Mouse (Mus musculus) mouse trophoblast stem cell (cell line): Measurements from ENCODE around the gene Rpl18a.

ENCODE experiments used
- in situ Hi-C, 2 experiments: fragments of 300-500 bp; cut with MseI, MboI; formaldehyde crosslinking; loops; 2 replicates in 1 of 2; 3 replicates in 1 of 2; pipeline ENCODE4 v1.15.1; 2025

The Rpl18a gene

DNA sequence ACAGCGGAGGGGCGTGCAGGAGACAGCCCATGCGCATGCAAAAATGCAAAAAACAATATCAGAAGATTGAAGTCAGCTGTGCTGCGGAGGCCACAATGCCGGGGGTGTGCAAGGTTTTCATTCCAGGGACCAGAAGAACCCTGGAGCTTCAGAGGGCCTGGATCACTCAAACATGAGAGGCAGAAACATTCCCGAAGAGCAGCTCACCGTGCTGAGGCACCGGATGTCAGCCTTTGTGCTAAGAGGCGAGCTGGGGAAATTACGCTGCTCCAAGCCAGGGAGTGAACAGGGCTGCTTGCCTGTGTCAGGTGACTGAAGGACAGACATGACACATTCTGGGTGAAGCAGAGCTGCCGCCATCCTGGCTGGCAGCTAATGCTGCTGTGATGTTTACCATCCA lies 16.7 kb downstream of the Rpl18a start:
- in situ Hi-C loops: no loop called here

DNA sequence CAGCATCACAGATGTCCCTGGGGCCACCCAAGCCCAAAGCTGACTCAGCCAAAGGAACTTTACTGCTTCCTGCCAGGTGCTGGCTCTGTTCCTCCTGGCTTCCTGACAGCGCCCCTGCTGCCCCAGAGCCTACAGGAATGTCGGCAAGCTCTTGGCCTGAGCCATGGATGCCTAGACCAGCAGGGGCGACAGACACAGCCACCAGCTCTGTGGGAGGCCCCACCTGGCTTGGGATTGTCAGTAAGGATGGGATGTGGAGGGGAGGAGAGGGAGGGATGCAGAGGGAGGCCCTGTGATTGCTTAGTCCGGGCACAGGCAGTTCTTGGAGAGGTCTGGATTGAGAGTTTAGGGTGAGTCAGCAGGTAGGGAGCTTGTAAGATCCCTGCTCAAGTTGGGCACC lies 17.1 kb downstream of the Rpl18a start:
- in situ Hi-C loops: no loop called here

DNA sequence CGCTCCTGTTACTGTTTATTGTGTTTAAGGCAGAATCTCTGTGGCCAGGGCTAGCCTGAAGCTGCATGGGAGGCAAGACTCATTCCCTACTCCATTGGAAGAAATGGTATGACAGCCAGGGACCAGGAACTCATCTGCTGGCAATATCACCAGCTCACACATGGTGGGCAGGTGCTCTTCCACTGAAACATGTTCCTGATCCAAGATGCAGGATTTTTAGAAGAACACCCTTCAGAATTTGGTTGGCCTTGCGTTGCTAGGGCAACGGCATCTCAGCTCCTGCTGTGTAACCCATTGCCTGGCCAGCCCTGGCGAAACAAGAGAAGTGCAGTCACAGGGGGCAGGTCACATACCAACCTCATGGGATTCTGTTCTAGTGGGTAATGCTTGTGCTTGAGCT lies 17.7 kb downstream of the Rpl18a start:
- in situ Hi-C loops: no loop called here

DNA sequence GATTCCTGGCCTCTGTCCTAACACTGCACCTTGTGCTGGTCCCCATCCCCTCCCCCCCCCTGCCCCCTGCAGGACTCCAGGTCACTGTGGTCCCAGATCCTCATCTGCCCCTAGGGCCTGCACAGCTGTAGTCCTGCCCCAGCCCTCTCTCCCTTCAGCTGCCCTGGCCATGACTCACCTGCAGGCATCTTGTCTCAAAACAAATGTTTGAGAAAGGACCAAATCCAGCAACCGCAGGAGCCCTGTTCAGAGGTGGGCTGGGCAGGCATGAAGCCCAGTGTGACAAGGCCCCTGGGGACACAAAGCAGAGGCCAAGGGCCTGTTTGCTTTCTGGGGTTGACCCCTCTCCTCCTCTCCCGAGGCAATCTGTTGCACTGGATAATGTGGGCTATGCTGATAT lies 19.0 kb downstream of the Rpl18a start:
- in situ Hi-C loops: no loop called here

DNA sequence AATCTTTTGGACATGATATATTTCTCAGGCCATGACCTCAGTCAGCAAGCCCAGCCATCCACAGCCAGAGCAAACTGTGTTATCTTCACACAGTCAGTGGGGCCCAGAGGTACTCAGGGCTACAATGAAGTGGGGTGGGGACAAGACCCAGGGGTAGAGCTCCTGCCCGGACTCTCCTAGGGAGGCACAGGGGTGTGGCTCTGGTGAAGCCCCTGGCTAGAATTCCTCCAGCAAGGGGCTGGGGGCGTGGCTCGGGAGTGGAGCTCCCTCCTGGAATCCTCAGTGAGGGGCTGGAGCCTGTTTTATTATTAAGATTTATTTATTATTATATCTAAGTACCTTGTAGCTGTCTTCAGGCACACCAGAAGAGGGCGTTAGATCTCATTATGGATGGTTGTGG lies 20.8 kb downstream of the Rpl18a start:
- in situ Hi-C loops: no loop called here

DNA sequence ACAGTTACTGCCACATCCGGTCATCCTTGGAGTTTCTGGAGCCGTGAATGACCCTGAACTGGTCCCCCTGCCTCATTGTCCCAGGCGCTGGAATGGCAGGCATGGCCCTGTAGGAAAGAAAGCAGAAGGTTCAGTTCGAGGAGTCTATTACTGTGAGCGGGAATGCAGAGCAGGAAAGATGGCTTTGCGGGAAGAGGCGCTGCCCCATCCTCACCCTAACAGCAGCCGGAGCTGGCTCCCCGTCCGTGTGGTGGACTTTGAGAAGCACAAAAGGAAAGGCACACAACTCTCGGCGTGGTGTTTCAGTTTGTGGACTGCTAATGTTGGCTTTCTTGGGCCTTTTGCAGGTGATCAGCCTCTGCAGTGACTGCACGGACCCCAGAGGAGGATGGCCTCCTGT lies 22.8 kb downstream of the Rpl18a start:
- in situ Hi-C loops: no loop called here

DNA sequence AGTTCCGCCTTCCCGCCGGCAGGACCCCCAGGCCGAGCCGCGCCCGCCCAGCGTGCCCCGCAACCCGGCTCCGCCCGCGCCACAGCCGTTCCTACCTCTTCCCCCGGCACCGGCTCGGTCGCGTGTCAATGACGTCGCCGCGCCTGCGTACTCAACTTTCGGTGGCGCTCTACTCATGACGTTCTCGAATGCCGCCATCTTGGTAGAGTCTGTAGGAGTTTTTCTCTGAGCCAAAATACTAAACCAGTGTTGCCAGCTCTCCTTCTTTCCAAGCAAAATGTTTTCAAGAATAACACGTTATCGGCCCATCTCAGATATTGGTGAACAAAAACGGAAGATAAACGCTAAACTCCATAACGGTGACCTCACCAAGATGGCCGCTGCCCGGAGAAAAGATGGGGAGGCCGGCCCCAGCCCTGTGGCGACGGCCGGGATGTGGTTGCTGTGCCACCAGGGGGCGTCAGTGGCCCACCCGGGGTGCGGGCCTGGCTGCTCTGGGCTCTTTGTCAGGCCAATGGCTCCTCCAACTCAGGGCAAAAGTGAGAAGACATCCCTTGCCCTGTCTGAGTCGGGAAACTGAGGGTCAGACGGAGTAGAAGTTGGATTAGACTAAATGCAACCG lies 23.7 kb downstream of the Rpl18a start, which contains the start of gene Ccdc124:
Ccdc124 (minus strand) TSS at position 572 of the 622 bp plus-strand sequence.
- in situ Hi-C loops: no loop called here

DNA sequence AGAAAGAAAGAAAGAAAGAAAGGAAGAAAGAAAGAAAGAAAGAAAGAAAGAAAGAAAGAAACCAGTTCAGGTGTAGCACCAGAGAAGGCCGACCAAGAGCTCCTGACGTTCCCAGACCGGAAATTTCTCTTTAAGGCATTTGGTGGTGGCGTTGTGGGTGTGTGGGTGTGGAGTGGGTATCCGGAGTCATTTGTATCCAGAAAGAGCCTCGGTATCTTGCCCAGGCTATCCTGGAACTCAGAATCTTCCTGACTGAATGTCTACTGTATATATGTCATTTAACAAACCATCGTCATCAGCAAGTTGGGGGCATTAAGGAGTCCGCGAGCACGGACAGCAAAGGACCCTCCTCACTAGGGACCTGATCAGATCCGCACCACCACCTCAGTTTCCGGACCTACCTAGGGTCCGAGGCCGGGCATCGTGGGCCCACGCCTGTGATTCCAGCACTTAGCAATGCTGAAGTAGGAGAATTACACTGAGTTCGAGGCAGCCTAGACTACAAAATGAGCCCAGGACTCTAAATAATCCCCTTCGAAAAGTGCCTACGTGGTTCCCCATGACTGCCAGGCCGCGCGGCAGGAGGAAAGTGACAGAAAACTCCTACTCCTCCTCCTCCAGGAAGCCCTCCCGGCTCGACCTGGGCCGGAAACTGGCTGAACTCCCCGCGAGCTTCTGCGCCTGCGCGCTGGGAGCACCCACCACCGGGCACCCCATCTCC lies 24.4 kb downstream of the Rpl18a start:
- in situ Hi-C loops: no loop called here

DNA sequence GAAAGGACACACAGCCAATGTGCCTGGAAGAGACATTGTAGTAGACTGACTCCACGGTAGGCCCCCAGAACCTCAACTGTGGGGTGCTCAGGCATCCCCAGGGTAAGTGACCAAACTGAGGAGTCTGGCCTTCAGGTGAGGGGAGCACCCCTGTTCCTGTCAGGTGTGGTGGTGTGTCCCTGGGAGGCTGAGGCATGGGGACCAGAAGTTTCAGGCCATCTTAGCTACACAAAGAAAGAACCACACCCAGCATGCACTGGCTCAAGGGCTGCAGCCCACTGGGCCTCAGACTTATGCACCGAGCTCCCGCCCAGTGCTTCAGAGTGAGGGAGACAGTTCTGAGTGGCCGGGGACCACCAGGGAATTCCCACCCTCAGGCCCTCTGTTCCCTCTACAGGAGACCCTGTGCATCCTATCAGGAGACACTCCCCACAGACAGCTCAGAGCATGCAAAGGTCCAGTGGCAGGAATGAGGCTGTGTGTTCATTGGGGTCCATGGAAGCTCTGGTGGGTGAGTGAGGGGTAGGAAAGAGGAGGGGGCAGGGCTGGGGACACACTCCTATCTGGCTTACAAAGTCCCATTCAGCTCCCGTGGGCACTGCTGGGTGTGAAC lies 25.9 kb downstream of the Rpl18a start:
- in situ Hi-C loops: no loop called here

DNA sequence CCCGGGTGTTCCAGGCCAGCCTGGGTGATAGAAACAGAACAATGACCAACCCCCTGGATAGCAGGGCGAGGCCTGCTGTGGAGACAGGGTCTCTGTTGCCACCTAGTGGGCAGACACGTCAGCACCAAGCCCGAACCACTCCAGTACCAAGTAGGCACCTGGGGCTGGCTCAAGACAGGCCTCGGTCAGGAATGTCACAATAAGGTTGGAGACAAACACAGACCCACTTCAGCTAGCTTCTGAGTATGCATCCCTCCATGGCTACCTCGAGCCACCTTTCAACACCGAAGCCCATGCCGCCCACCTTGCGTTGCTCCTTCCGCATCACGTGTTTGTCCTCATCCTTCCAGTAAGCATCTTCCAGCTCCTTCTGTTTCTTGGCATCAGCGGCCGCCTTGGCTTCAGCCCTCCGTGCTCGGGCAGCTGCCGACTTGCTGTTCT lies 27.6 kb downstream of the Rpl18a start:
- in situ Hi-C loops: no loop called here

DNA sequence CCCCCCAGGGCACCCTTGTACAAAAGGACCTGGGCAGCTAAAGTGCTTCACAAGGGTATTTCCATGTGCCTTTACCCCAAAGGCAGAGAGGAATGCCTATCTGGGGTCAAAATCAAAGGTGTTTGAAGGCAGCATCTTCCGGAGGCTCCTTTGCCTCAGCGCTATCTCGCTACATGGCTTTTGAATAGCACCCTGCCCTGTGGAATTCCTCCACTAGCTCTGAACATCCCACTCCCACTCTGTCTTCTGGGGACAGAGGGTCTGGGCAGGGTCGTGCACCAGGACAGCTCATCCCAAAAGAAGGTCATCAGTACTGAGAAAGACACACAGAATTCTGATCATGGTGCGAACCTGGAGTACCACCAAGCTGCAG lies 28.0 kb downstream of the Rpl18a start:
- in situ Hi-C loops: no loop called here

DNA sequence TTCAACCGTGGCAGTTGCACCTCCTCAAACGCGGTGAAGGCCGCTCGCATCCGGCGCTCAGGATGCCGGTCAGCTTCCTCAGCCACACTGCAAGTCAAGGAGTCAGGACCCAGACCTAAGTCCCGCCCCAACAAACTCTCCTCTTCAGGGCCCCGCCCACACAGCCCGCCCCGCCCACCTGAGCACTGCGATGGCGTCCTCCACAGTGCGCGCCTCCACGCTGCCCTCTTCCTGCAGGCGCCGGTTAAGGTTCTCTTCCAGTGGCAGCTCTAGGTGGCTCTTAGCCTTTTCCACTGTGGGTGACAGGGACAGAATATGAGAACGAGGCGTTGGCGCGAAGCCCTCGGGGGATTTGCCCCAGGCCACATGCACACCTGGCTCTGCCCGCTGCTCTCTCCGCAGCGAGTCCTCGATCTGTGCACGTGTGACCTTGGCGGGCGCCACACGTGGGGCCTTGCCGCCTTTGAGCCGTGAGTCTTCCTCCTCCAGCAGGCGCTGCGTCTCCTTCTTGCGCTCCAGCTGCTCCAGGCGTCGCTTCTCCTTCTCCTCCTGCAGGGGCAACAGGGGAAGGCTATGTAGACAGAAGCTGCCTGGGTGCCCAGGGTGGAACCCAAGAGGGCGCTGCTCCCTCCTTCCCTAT lies 28.5 kb downstream of the Rpl18a start:
- in situ Hi-C loops: no loop called here

DNA sequence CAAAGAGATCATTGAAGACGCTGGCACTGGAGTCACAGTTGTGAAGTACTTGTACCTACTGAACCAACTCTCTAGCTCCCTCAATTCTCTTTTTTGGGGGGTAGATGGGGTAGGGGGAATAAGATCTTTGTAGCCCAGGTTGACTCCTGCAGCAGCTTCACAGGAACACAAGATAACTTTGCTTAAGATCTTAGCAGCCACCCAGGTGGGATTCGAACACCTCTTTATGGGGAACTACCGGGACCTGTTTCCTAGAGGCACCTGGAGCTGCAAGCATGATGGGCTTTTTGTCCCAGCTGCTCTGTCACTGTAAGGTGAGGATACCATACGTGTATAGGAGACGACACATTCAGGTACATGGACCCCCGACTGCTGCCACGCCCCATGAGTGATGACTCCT lies 30.6 kb downstream of the Rpl18a start:
- in situ Hi-C loops: no loop called here

DNA sequence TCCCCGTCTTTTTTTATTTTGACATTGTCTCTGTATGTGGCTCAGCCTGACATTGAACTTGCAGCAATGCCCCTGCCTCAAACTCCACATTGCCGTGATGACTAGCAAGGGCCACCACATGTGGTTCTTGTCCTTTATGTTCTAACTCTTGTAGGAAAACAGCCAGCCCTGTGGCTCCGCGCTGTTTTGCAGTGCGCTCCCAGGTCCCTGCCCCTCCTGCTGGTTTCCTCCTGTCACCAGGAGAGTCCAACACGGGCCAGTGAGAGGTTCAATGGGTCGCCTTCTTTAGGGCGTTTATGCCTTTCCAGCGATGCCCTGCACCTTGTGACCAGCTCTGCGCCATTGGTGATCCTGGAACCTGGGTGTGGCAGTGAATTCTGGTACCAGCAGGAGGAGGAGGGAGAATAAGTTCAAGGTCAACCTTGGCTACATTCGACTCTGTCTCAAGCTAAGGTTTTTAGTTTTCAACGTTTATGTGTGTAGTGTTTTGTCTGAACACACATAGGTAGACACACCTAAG lies 31.2 kb downstream of the Rpl18a start:
- in situ Hi-C loops: no loop called here

DNA sequence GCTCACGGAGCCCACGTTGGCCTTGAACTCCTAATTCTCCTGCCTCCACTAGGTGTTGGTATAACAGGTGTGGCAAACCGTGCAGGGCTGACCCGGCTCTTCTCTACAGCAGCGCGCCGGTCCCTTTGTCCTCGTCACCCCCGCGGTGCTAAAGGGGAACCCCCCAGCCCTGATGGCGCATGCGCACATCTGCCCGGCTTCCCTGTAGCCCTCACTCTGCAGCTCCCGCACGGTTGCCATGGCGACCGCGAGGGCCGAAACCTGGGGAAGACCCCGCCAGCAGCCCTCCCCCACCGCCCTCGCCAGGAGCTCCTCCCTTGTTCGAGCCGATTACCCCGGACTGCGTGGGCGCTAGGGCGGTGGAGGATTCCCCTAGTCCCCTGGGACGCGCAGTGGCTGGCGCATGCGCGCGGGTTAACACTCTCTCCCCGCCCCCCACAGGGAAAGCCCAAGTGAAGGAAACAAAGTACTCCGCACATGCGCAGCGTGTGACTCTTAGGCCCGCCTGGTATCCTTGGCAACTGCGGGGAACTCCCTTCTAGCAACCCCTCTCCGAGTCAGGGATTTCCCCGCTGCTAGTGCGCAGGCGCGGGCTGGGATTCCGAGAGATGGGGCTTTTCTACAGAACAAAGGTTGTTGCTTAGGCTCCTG lies 31.7 kb downstream of the Rpl18a start:
- in situ Hi-C loops: no loop called here

DNA sequence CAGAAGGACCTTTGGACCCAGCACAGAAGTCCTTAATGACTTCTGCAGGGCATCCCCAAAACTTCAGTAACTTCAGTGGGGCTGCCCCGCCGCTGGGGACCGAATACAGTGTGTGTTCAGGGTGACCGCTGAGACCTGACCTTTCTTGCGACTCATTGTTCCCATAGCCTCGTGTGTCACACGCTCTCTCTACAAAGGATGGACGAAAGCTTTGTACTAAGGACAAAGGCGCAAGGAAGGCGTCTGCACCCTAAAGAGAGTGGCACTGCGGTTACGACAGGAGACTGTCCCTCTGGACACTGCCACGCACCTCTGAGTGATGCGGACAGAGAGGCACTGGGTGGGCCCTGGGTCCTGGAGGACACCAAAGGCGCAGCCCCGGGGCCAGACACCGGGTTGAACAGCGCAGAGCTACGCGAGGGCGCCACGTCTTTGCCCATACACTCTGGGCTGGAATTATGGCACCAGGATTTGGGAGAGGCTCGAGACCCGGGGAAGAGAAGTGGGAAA lies 32.4 kb downstream of the Rpl18a start:
- in situ Hi-C loops: no loop called here

DNA sequence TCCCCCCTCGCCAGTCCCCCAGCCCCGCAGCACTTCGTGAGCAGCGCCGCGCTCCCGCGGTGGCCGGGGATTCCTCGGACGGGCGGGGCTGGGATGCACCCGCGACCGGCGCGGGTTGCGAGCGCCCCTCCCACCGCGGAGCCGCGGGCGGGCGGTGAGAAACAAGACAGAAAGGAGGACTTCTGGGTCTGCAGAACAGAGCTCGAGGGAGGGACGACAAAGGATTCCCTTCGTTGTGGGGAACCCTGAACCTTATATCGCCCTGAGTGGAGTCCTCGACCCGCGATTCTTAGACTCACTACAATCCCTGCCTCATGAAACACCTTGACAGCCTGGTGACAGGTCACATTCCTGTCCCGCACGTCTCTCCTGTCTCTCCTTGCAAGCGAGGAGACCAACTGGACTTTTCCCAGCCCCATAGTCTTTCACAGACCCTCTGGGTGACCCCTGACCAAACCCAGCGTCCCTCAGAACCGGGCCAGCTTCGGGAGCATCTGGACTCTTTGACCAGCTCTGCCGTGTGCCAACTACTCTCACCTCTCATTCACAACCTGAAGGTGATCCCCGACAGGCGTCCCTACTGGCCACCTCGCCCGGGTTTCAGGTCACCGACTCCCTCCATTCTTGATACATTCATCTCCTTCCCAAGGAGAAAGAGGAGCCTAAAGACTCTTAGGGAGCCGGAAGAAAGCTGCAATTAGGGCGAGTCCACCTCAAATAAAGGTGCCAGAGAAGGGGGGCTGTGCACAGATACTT lies 33.1 kb downstream of the Rpl18a start:
- in situ Hi-C loops: no loop called here

DNA sequence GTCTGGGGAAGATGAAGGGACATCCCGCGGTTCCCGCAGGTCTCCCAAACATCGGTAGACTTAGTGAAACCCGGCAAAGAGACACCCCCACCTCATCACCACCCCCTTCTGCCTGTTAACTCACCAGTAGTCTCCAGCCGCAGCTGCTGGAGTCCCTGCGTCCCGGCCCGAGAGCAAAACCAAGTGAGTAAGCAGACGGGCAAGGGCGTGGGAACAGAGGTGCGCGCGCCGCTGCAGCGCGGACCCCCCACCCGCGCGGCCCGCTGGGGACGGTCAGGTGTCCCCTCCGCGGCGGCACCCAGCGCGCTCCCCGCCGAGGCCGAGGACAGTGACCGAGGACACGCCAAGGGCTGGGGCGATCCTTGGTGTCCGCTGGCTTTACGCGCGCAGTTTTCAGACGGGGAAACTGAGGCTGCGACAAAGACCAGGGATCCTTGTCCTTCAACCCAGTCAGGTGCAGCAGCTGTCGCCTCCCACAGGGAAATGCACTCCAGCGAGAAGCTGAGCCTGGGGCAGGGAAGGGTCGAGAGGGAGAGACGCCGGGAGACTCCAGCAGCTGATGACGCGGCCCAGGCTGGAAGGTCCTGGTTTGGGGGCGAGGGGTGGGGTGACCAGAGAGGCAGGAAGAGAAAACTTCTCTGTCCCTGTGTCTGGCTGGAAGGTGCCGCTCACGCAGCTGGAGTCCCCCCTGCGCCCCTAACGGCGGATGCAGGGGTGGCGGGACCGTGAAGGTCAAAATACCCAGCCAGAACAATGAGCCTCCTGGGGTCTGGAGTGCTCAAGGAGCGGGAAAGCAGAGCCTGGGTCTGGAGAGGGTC lies 34.2 kb downstream of the Rpl18a start, which contains the start of gene Kcnn1:
Kcnn1 (minus strand) TSS at position 435 of the 818 bp plus-strand sequence.
- in situ Hi-C loops: no loop called here

DNA sequence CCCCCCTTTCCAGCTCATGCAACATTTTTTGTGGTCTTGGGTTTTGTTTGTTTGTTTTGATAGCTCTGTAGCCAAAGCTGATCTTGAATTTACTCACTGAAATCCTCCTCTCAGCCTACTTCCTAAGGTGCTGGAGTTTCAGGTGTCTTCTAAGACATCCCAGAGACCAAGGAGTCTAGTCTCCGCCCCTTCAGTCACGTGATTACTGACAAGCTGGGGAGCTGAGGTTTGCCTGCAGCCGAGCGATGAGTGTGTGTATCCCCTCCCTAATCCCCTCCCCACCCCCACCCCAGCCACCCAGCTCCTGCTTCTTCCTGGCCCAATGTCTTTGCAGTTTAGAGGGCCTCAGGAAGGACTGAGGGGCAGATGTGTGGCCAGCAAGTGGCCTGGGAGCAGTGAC lies 39.7 kb downstream of the Rpl18a start:
- in situ Hi-C loops: no loop called here
